Mouse (Mus musculus): ENCODE data around the gene Veph1. TPM values are rescaled to one million over a fixed set of nuclear protein-coding genes. Genes with fewer than 3 reads are reported as not detected.

The Veph1 gene
- polyA plus RNA-seq, 1 experiment from 2014 or later: 0.15 TPM

- H3K36me3 ChIP-seq (ENCODE audit: control insufficient read depth, insufficient read depth, low read length): no peaks in the 10 kb centered on the region
- H3K4me2 ChIP-seq (ENCODE audit: low read depth, low read length): no peak overlapping the region
- H3K27me3 ChIP-seq (replicated peaks; ENCODE audit: control insufficient read depth, insufficient read depth, low read length): no peaks in the 10 kb centered on the region
- no peaks in the 10 kb centered on the region; the same call in 1 of the 2 replicates for H3K4me1 ChIP-seq (ENCODE audit: control insufficient read depth, insufficient read depth, low read length)
- no peak for ATAC-seq
- H3K9me3 ChIP-seq (ENCODE audit: control insufficient read depth, low read length): no peaks in the 10 kb centered on the region
- H3K4me3 ChIP-seq (ENCODE audit: low read length): no peak overlapping the region
- H3K9ac ChIP-seq (ENCODE audit: low read depth, low read length): no peak overlapping the region
- WGBS: 42% methylated on average over 6 of the region's 6 CpGs
- H3K27ac ChIP-seq (ENCODE audit: low read length): no peak overlapping the region
Measured at GRCm38 (mm10) chr3:66063881-66064280, 232.8 kb downstream of the Veph1 start.

- no peak overlapping the region for H3K9ac ChIP-seq (ENCODE audit: low read depth, low read length)
- H3K9me3 ChIP-seq (ENCODE audit: control insufficient read depth, low read length): no peaks in the 10 kb centered on the region
- no peak overlapping the region for H3K4me3 ChIP-seq (ENCODE audit: low read length)
- no peak overlapping the region for H3K4me2 ChIP-seq (ENCODE audit: low read depth, low read length)
- no peaks in the 10 kb centered on the region; the same call in 1 of the 2 replicates for H3K4me1 ChIP-seq (ENCODE audit: control insufficient read depth, insufficient read depth, low read length)
- ATAC-seq: no peak
- H3K36me3 ChIP-seq (ENCODE audit: control insufficient read depth, insufficient read depth, low read length): no peaks in the 10 kb centered on the region
- no peak overlapping the region for H3K27ac ChIP-seq (ENCODE audit: low read length)
- 97% methylated on average over 16 of the region's 16 CpGs for WGBS
- H3K27me3 ChIP-seq (replicated peaks; ENCODE audit: control insufficient read depth, insufficient read depth, low read length): no peaks in the 10 kb centered on the region
Measured at GRCm38 (mm10) chr3:66056912-66057311, 239.7 kb downstream of the Veph1 start.

GRCm38 (mm10) chr3:66055652-66056051 is 241.0 kb downstream of the Veph1 start:
- Histone ChIP-seq H3K27ac (ENCODE audit: low read length) (no peak overlapping the region), H3K9me3 (ENCODE audit: control insufficient read depth, low read length) (no peaks in the 10 kb centered on the region), H3K36me3 (ENCODE audit: control insufficient read depth, insufficient read depth, low read length) (no peaks in the 10 kb centered on the region), H3K4me1 (ENCODE audit: control insufficient read depth, insufficient read depth, low read length) (no peaks in the 10 kb centered on the region; the same call in 1 of the 2 replicates), H3K4me3 (ENCODE audit: low read length) (no peak overlapping the region), H3K9ac (ENCODE audit: low read depth, low read length) (no peak overlapping the region), H3K4me2 (ENCODE audit: low read depth, low read length) (no peak overlapping the region), H3K27me3 (replicated peaks; ENCODE audit: control insufficient read depth, insufficient read depth, low read length) (no peaks in the 10 kb centered on the region)
- no peak for ATAC-seq
- WGBS: 92% methylated on average over 7 of the region's 7 CpGs

GRCm38 (mm10) chr3:66050092-66050886 is 246.3 kb downstream of the Veph1 start:
- 52% methylated on average over 10 of the region's 10 CpGs for WGBS

GRCm38 (mm10) chr3:66040857-66041494 is 255.7 kb downstream of the Veph1 start:
- peak; percentile 63 for ATAC-seq
- no peak overlapping the region for H3K4me2 ChIP-seq (ENCODE audit: low read depth, low read length)
- H3K36me3 ChIP-seq (ENCODE audit: control insufficient read depth, insufficient read depth, low read length): no peaks in the 10 kb centered on the region
- H3K4me3 ChIP-seq (ENCODE audit: low read length): no peak overlapping the region
- WGBS: 38% methylated on average over 5 of the region's 5 CpGs
- H3K9ac ChIP-seq (ENCODE audit: low read depth, low read length): no peak overlapping the region
- H3K27me3 ChIP-seq (replicated peaks; ENCODE audit: control insufficient read depth, insufficient read depth, low read length): no peaks in the 10 kb centered on the region
- H3K9me3 ChIP-seq (ENCODE audit: control insufficient read depth, low read length): no peaks in the 10 kb centered on the region
- no peak overlapping the region; the same call in 1 of the 2 replicates for H3K27ac ChIP-seq (ENCODE audit: low read length)
- no peaks in the 10 kb centered on the region for H3K4me1 ChIP-seq (ENCODE audit: control insufficient read depth, insufficient read depth, low read length)

More at GRCm38 (mm10) chr3:66050092-66050886, 246.3 kb downstream of the Veph1 start:
- Histone ChIP-seq H3K4me2 (ENCODE audit: low read depth, low read length) (no peak overlapping the region), H3K27me3 (replicated peaks; ENCODE audit: control insufficient read depth, insufficient read depth, low read length) (no peaks in the 10 kb centered on the region), H3K27ac (ENCODE audit: low read length) (no peak overlapping the region), H3K4me1 (ENCODE audit: control insufficient read depth, insufficient read depth, low read length) (no peaks in the 10 kb centered on the region), H3K9ac (ENCODE audit: low read depth, low read length) (no peak overlapping the region), H3K4me3 (ENCODE audit: low read length) (no peak overlapping the region), H3K9me3 (ENCODE audit: control insufficient read depth, low read length) (no peaks in the 10 kb centered on the region), H3K36me3 (ENCODE audit: control insufficient read depth, insufficient read depth, low read length) (no peaks in the 10 kb centered on the region)
- no peak for ATAC-seq

GRCm38 (mm10) chr3:66035226-66035625 is 261.4 kb downstream of the Veph1 start:
- Histone ChIP-seq H3K4me1 (ENCODE audit: control insufficient read depth, insufficient read depth, low read length) (no peaks in the 10 kb centered on the region), H3K27ac (ENCODE audit: low read length) (no peak overlapping the region), H3K36me3 (ENCODE audit: control insufficient read depth, insufficient read depth, low read length) (no peaks in the 10 kb centered on the region), H3K27me3 (replicated peaks; ENCODE audit: control insufficient read depth, insufficient read depth, low read length) (no peaks in the 10 kb centered on the region), H3K9ac (ENCODE audit: low read depth, low read length) (no peak overlapping the region), H3K4me3 (ENCODE audit: low read length) (no peak overlapping the region), H3K9me3 (ENCODE audit: control insufficient read depth, low read length) (no peaks in the 10 kb centered on the region), H3K4me2 (ENCODE audit: low read depth, low read length) (no peak overlapping the region)
- no peak for ATAC-seq
- WGBS: 79% methylated on average over 5 of the region's 5 CpGs

GRCm38 (mm10) chr3:66033346-66033745 is 263.3 kb downstream of the Veph1 start:
- Histone ChIP-seq H3K4me3 (ENCODE audit: low read length) (no peak overlapping the region), H3K4me2 (ENCODE audit: low read depth, low read length) (no peak overlapping the region), H3K4me1 (ENCODE audit: control insufficient read depth, insufficient read depth, low read length) (no peaks in the 10 kb centered on the region), H3K27me3 (replicated peaks; ENCODE audit: control insufficient read depth, insufficient read depth, low read length) (no peaks in the 10 kb centered on the region), H3K9ac (ENCODE audit: low read depth, low read length) (no peak overlapping the region), H3K9me3 (ENCODE audit: control insufficient read depth, low read length) (no peaks in the 10 kb centered on the region), H3K27ac (ENCODE audit: low read length) (no peak overlapping the region), H3K36me3 (ENCODE audit: control insufficient read depth, insufficient read depth, low read length) (no peaks in the 10 kb centered on the region)
- no peak for ATAC-seq
- 44% methylated on average over 2 of the region's 2 CpGs for WGBS

GRCm38 (mm10) chr3:66025454-66025853 is 271.2 kb downstream of the Veph1 start:
- H3K4me3 ChIP-seq (ENCODE audit: low read length): no peak overlapping the region
- no peaks in the 10 kb centered on the region for H3K9me3 ChIP-seq (ENCODE audit: control insufficient read depth, low read length)
- H3K9ac ChIP-seq (ENCODE audit: low read depth, low read length): no peak overlapping the region
- no peaks in the 10 kb centered on the region for H3K36me3 ChIP-seq (ENCODE audit: control insufficient read depth, insufficient read depth, low read length)
- no peak for ATAC-seq
- no peaks in the 10 kb centered on the region for H3K27me3 ChIP-seq (replicated peaks; ENCODE audit: control insufficient read depth, insufficient read depth, low read length)
- H3K4me1 ChIP-seq (ENCODE audit: control insufficient read depth, insufficient read depth, low read length): no peaks in the 10 kb centered on the region
- H3K4me2 ChIP-seq (ENCODE audit: low read depth, low read length): no peak overlapping the region
- 70% methylated on average over 3 of the region's 3 CpGs for WGBS
- no peak overlapping the region for H3K27ac ChIP-seq (ENCODE audit: low read length)

- H3K9me3 ChIP-seq (ENCODE audit: control insufficient read depth, low read length): no peaks in the 10 kb centered on the region
- no peak overlapping the region for H3K27ac ChIP-seq (ENCODE audit: low read length)
- no peak overlapping the region for H3K9ac ChIP-seq (ENCODE audit: low read depth, low read length)
- H3K36me3 ChIP-seq (ENCODE audit: control insufficient read depth, insufficient read depth, low read length): no peaks in the 10 kb centered on the region
- ATAC-seq: no peak
- no peak overlapping the region for H3K4me2 ChIP-seq (ENCODE audit: low read depth, low read length)
- H3K4me3 ChIP-seq (ENCODE audit: low read length): no peak overlapping the region
- H3K4me1 ChIP-seq (ENCODE audit: control insufficient read depth, insufficient read depth, low read length): no peaks in the 10 kb centered on the region
- no peaks in the 10 kb centered on the region for H3K27me3 ChIP-seq (replicated peaks; ENCODE audit: control insufficient read depth, insufficient read depth, low read length)
- 56% methylated on average over 5 of the region's 5 CpGs for WGBS
Measured at GRCm38 (mm10) chr3:66024220-66024792, 272.3 kb downstream of the Veph1 start.

All from intestine, embryonic 16.5 days (tissue).